Mouse (Mus musculus) thymus, adult 2 months (tissue): Measurements from ENCODE around the gene Fry.

Experiments
- CTCF ChIP-seq: fragments of 200-500 bp; IDR thresholded peaks from 2 replicates; pipeline ENCODE4 v1.5.1; 2012; ENCODE audit warnings: mild to moderate bottlenecking, control low read depth, low read length, moderate library complexity, borderline replicate concordance; ENCODE audit not compliant: control insufficient read depth, poor library complexity, insufficient read depth; ENCODE audit errors: extremely low read depth
- POLR2A ChIP-seq: fragments of 200-500 bp; IDR thresholded peaks from 2 replicates; pipeline ENCODE4 v1.6.1; 2012; ENCODE audit warnings: mild to moderate bottlenecking, low read length, control low read depth, moderate library complexity; ENCODE audit not compliant: control insufficient read depth, poor library complexity, insufficient read depth; ENCODE audit errors: extremely low read depth

- TF ChIP-seq CTCF (no peak), POLR2A (no peak)
Observed at GRCm38 (mm10) chr5:150152880-150153281, 34.4 kb downstream of the Fry start.
